Mouse (Mus musculus) spleen, embryonic (tissue): ENCODE measurements at regions not wholly inside any gene's neighbourhood (a gene's known extent, or its start where the extent isn't known, plus 50 kb on each side); places are given as distances from the start of the nearest gene placed in this dataset.

Experiments
- CTCF ChIA-PET: fragments of 350-600 bp; sonication (Branson Sonifier 250); formaldehyde crosslinking; loops from one replicate; lab custom pipeline; 2022; lab: Charles Lee

DNA sequence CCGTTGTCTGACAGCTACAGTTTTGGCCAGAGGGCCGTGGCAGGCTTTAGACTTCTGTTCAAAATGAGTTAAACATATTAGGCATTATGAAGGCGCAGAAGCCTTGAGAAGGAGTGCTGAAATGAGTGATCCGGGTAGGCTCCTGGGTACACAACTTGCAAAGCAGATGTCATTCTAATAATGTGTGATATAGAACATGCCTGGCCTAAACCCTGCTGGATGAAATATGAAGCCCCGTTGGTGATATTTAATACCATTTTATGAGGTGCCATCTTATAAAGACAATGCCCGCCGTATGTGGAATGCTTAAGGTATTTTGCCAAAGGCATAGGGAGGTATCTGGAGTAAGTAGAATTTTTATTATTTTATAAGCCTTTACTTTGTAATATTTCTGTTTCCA is 705.6 kb downstream of the Bcl11a start:
- CTCF ChIA-PET = no interaction called here

DNA sequence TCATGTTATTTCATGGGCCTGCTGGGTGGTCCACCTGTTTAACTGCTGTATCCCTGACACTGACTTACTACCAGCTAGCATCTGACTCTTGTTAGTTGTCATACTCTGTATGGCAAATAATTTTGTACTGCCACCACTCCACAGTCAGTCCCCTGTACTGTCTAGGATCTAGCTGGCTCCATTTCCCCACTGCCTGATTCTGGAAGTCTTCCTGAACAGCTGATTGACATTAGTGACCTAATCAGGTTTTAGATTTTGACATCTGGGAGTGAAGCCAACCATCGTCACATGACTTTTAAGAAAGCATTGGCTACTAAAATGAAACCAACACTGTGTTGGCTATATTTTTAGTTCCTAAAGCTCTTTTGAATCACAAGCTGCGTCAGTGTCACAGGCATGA is 711.3 kb downstream of the Bcl11a start:
- CTCF ChIA-PET = no interaction called here

DNA sequence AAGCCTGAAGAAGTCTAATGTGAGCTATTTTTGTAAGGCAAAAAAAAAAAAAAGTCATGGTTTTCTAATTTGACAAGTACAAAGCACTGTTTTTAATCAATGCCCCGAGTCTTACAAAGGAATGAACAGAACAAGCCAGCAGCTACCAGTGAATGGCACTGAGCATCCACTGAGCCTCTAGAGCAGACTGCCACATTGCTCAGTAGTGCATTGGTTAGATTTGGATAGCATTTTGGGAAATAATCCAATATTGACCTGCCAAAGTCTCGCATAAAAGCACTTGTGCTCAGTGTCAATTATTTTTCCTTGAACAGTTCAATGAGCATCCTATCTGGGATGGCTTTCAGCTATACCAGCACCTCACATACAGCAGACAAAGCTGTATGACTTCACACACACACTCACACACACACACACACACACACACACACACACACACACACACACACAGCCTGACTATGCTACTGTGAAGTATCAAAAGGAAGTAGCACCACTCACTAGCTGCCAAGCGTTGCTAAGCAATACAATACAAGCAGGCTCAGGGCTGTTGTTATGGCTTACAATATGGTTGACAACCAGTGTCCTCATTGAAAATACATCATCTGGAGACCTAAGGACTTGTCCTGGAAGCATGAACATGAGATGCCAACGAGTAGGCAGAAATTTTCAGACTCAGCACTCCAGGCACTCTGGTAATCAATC is 717.8 kb downstream of the Bcl11a start:
- CTCF ChIA-PET = no interaction called here

DNA sequence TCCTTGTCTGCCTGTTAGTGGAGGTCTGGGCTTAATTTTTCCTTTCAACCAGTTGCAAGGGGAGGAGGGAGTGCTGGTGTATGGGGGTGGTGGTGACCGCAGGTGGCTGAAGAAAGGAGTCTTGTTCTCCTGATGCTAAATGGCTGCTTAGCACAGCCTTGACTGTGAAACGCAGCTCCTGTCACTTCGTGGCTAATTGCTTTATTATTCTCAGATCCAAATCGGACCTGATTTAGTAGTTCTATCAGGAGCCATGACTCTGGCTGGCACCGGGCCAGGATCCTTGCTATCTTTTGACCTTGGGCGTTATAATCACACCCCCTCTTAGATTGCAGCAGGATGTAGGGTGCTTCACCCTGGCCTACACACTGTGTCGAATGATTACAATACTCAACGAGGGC is 726.8 kb downstream of the Bcl11a start:
- CTCF ChIA-PET = no interaction called here

DNA sequence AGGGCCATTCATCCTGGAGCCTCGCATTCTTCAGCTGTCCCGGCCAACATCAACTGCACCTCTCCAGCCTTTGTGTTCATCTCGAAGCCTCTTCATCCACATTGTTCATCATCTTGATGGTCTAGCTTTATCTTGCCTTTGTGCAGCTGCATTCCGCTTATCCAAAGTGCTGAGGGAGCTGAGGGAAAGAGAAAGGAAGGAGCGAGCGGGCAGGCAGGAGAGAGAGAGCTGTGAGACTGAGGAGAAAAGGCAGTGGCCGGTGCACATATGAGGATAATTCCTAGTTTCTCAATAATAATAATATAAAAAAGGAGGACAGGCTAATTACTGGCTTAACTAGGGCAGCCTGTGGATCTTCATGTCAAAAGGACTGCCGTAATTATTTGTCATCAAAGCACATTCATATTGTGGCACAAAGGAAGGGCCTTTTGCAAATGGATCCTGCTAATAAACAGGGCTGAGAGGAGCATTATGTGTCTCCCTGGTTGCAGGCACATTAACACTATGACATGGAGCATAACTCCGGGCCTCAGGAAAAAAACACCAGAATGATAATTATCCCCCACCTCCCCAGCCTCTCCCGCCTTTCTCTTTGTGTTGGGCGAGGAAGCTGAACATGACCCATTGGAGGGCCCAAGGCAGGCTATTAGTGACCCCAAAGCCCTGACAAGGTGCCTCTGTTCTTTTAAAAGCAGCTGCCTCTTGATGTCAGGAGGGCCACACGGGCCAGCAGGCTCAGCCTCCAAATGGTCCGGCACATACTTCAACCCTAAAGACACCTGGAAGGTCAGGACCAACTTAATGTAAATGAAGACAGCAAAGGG is 751.9 kb downstream of the Bcl11a start:
- CTCF ChIA-PET = no interaction called here

DNA sequence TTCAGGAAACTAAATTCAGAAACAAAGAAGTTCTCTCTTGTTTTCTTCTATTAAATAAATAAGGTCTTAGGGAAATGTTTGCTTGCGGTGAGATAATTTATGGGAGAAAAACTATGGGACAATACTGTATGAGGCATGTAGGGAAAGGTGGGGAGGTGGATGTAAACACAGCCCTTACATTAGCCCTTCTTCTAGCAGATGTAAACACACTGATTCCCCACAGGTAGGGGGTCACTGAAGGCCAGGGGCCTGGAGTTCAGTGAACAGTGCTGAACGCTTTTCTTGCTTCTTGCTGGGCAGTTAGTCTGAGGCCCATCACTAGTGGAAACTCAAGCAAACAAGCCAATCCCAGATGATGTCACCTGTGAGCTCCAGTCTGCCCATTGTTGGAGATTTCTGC is 752.6 kb downstream of the Bcl11a start:
- CTCF ChIA-PET = no interaction called here

DNA sequence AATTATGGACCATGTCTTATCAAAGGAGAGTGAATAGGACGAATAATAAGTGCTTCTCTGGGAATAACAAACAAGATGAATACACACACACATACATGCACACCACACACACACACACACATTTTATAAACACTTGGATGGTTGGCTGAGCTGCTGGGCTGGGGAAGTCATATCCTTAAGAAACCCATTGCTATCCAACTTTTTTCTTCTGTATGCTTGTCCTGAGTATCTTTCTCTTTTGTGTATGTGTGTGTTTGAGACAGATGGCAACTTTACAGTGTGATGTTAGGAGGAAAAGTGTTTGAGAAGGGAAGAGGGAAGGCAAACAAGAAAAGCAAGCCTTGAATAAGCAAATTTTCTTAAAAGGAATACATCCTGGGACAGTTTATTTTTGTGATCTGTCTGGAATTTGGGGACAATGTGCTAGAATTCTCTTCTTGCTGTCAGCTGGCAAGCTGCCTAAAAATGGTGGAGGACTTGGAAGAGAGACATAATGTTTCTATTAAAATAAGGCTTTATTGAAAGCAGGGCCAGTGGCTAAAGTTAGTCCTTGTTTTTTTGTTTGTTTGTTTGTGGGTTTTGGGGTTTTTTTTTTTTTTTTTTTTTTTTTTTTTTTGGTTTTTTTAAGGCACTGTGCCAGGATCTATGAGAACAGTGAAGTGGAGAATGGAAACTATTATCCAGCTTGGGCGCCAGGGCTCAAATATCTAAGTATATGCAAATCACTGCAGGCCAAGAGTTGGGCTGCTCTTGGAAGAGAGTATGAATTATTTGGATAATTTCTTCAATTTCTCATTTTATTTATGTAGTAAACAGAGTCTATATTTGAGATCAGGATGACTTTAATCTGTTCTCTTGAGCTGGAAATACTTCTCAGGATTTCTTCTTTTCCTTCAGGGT is 766.2 kb downstream of the Bcl11a start:
- CTCF ChIA-PET = no interaction called here

DNA sequence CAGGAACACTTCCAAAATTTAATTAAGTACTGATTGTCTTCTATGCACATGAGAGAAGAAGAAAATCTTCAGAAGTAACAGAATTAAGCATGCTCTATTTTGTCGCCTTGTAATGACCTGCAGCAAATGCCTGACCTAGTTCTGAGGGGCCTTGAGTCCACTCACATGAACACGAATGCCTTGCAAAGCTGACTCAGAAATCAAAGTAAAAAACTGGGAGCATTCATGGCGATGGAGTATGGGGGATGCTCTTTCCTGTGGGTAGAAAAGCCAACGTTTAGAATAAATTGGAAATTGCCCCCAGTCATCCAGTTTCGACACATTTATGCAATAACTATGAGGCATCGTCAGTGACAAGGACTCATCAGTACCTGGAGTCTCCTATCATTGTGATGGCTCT is 779.1 kb downstream of the Bcl11a start:
- CTCF ChIA-PET = no interaction called here

DNA sequence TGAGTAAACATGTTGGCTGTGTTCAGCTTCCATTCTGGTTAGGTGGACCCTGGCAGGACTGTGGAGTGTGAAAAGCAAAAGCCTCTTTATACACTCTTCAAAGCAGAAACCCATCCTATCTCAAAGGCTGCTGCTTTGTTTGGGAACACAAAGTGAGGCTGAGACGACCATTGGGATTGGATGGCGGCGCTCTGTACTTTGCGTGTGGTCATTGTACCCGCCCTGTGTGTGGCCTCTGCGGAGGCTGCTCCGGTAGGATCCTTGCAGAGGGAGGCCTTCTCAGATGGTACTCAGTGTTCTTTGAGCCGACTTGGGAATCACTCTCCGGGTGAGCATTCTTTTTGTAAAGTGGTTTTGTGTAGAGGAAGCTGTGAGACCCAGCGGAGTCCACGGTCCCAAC is 786.8 kb downstream of the Bcl11a start:
- CTCF ChIA-PET = no interaction called here

DNA sequence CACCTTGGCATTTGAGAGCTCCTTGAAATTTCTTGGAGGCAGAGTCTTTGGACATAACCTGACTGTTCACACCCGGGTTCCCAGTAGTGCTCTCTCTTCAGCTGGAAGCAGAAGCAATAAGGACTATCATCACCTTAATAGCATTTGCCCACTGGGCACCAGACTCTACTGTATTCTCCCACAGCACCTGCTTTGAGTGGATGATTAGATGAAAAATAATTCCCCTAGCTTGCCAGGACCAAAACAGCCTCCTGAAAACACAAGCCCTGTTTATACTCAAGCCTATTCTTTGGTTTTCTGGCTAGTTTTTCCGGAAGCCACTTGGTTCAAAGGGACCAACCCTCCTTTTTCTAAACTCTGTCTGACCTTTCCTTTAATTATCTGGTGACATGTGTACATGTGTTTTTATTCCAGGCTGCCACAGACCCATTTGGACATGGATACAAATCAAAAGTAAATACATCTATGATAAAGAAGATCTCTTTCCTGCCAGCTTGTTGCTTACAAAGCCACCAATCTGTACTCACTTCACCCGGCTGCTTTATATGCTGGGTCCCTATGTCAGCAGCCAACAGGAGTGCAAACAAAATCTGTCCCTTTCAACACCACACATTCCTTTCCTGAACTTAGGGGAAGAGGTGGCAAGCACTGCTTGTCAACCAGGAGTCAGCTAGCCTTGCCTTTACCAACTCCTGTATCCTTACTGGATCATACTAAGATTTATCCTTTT is 787.4 kb downstream of the Bcl11a start:
- CTCF ChIA-PET = no interaction called here
